Mouse (Mus musculus) macrophage (primary cell): ENCODE data around the gene Mxi1. TPM values are rescaled to one million over a fixed set of nuclear protein-coding genes. Genes with fewer than 3 reads are reported as not detected.

ENCODE experiments used
- H3K27ac ChIP-seq: fragments of 350-480 bp; formaldehyde crosslinking; 2 replicates; pipeline ENCODE4 v1.9.0; 2021
- H3K36me3 ChIP-seq: fragments of 350-480 bp; formaldehyde crosslinking; 2 replicates; pipeline ENCODE4 v1.9.0; 2021; ENCODE audit errors: inconsistent target
- H3K4me3 ChIP-seq: fragments of 350-480 bp; formaldehyde crosslinking; 2 replicates; pipeline ENCODE4 v1.9.0; 2021; ENCODE audit errors: inconsistent target
- H3K79me2 ChIP-seq: fragments of 350-480 bp; formaldehyde crosslinking; 2 replicates; pipeline ENCODE4 v1.9.0; 2021; ENCODE audit errors: inconsistent target
- WGBS: methylation state at CpG from one replicate; pipeline ENCODE4 v1.1.7; 2026; ENCODE audit warnings: inconsistent platforms; ENCODE audit not compliant: missing documents; 5-methylcytosine and 5-hydroxymethylcytosine counted together
- polyA plus RNA-seq: library from polyadenylated mRNA; stranded (reverse); fragments of 250-400 nt; gene quantifications from 3 replicates; pipeline ENCODE4 v1.2.4, GENCODE M21; 2018; ENCODE audit warnings: inconsistent platforms
- total RNA-seq, 78 experiments: library from RNA; depleted of rRNA; stranded (reverse); fragments of 250-400 nt; gene quantifications; 1 replicate in 9 of 78; 2 replicates in 24 of 78; 3 replicates in 43 of 78; 4 replicates in 2 of 78; pipeline ENCODE4 v1.2.4; 2018; ENCODE audit warnings: inconsistent platforms in 56 of 78

Mxi1 gene
- 10 to 100 TPM in 11 of 26 experiments, 1 to 10 TPM in 14, under 1 TPM in 1; 0.43 to 61.1 (median 7.0) TPM for total RNA-seq (2018; cell fraction: chromatin; rRNA removed)
- total RNA-seq (2018; cell fraction: cytosol; rRNA removed) = 10 to 100 TPM in 13 of 26 experiments, 1 to 10 TPM in 13; 3.5 to 24.3 (median 11.7) TPM
- total RNA-seq (2018; cell fraction: nucleus; rRNA removed) = 10 to 100 TPM in 9 of 26 experiments, 1 to 10 TPM in 17; 1.1 to 20.5 (median 5.1) TPM
- 16.2 to 18.7 TPM (median 18.3 TPM) in 3 replicates for polyA plus RNA-seq

DNA sequence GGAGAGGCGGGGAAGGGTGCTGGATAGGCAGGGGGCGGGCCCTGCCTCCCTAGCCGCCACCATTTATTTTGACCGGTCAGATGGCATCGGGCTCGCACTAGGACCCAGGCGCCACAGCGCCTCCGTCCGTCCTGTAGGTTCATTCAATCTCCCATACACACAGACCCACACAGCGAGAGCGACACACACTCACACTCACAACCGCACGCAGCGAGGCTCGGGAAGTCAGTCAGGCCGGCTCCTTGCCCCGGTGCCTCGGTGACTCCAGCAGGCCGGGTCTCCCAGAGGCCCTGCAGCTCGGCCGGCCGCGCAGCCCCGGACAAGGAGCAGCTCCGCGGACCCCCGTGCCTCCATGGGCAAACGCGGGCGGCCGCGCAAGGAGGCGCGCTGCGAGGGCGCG, at the start of gene Mxi1:
Gene Mxi1 (plus strand): TSS at position 171 of the 400 bp plus-strand sequence.
- Histone ChIP-seq H3K36me3 (no peaks in the 10 kb centered on the region), H3K4me3 (peak within 1 kb of the TSS; percentile 66), H3K27ac (peak within 1 kb of the TSS; percentile 70), H3K79me2 (peaks cover 13% of the 10 kb centered on the region; the same call in 1 of the 2 replicates)
- 0% methylated on average over 36 of the region's 38 CpGs for WGBS

DNA sequence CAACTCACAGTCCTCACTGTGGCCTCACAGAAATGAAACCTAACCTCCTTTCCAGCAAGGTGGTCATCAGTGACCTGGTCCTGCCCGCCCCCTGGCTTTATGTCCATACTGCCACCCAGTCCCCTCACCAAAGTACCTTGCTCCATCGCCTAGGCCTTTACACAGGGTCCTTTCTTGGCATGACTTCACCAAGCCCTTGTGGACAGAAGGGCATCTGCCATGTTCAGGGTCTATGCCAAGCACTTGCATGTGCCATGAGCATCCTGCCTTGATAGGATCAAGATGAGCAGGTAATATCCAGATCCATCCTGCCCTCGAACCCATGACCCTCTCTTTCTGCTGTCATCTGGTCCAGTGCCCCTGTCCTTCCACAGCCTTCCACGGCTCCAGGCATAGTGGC, 49.5 kb upstream of the Mxi1 start:
- no peak overlapping the region for H3K27ac ChIP-seq
- H3K79me2 ChIP-seq = no peaks in the 10 kb centered on the region
- no peaks in the 10 kb centered on the region for H3K36me3 ChIP-seq
- 91% methylated on average over 4 of the region's 4 CpGs for WGBS
- no peak overlapping the region for H3K4me3 ChIP-seq

DNA sequence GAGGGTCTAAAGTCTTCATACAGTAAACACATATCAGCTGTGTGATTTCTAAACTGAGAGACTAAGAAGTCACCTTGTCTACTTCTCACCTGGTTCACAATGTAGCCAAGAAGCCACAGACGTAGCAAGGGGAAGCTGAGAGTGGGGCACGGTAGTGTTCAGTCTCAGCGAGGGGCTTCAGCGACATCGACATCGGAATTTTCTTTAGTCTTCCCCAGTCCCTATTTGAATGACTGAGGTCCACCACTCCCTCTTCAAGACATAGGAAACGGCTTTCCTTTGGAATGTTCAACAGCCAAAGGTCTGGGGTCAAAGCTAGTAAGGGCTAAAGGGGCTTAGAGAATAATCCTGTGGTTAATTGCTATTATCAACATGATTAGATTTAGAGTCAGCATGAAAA, 48.3 kb upstream of the Mxi1 start:
- WGBS = 85% methylated on average over 7 of the region's 7 CpGs
- H3K79me2 ChIP-seq = no peaks in the 10 kb centered on the region
- no peak overlapping the region for H3K4me3 ChIP-seq
- H3K27ac ChIP-seq = no peak overlapping the region
- no peaks in the 10 kb centered on the region for H3K36me3 ChIP-seq

DNA sequence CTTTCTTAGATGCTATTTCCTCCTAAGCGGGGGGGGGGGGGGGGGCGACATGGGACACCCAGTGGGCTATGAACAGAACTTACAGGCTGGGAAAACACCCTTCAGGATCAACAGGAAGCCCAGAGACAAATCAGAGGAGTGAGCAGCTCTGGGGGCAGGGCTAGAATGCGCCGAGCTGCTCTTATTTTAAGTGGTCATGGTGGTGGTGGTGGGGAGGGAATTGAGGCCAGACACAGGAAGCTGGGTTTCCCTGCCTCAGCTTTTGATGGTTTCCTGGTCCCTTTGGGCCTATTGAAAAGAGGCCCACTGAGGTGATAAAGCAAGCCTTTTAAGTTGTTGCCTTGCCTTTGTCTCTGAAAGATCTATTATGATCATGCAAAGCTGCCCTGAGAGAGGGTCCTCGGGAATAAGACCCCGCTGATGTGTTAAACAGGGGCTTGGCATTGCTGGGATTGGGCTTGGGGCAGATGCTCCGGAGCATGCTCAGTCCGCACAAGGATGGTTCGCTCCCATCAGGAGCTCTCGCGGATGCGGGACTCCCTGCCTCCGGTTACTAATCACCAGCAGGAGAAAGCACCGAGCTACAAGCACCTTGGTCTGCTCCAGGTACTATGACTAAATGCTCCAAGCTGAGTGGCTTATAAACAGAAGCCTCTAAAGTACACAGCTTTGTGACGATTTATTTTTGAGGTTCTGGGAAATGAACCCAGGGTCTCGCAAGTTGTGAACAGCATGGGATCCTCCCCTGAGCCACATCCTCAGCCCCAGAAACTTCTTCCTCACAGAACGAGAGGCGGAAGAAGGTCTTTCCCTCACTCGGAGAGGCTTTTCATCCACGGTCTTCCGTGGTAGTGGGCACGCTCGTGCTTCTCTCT, 46.2 kb upstream of the Mxi1 start:
- Histone ChIP-seq H3K4me3 (no peak overlapping the region), H3K27ac (no peak overlapping the region), H3K79me2 (no peaks in the 10 kb centered on the region), H3K36me3 (no peaks in the 10 kb centered on the region)
- WGBS = 34% methylated on average over 21 of the region's 23 CpGs

DNA sequence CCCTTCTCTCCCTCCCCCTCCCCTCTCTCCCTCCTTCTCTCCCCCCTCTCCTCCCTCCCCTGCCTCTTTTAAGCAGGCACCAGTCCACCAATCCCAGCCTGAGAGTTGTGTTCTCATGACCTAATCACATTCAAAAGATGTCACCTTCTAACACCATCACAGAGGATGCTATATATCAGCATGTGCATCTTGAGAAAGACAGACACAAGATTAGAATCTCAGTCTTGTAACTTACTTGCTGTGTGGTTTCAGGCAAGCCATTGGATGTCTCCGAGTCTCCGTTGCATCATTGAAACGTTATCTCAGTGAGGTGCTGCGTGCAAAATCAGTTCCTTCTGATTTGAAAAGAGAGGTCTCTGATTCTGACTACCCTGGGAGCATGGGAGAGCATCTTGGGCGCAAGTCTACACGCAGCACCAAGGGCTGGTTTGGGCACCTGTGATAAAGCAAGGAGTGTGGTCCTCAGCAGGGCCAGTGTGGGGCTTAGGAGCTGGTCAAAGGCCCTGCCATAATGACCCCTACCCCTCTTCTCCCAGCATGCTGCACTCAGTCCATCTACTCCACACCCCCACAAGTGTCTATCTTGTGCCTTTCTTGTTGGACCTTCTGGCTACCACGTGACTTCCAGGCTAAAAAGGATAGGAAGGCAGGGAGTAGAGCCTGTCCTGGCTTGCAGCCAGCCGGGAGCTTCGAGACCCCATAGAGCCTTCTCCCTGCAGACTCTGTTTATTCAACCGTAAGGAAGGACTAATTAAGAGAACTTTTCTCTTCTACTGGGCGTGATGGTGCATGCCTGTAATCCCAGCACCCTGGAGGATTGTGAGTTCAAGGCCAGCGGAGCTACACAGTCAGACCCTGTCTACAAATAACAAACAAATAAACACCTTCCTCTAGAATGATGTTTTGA, 45.2 kb upstream of the Mxi1 start:
- H3K27ac ChIP-seq = peak overlapping the region; percentile 24; the same call in 1 of the 2 replicates
- H3K4me3 ChIP-seq = no peak overlapping the region
- no peaks in the 10 kb centered on the region for H3K36me3 ChIP-seq
- no peaks in the 10 kb centered on the region for H3K79me2 ChIP-seq
- 89% methylated on average over 12 of the region's 12 CpGs for WGBS

DNA sequence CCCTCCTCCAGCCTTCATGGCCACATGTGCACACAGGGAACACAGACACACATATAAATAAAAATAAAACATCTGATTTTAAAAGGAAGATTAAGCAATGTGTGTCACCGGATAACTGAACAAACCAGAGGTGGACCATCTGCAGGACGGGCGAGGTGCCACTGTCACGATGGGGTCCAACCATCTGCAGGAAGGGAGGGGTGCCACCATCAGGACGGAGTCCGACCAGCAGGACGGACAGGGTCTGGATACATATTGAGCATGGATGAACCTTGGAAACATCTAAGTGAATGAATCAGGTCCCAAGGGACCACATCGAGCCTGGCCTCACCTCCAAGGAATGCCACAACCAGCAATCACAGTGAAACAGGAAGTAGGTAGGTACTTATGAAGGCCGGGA, 43.0 kb upstream of the Mxi1 start:
- Histone ChIP-seq H3K27ac (no peak overlapping the region), H3K36me3 (no peaks in the 10 kb centered on the region), H3K79me2 (no peaks in the 10 kb centered on the region), H3K4me3 (no peak overlapping the region)
- WGBS = 83% methylated on average over 9 of the region's 9 CpGs

DNA sequence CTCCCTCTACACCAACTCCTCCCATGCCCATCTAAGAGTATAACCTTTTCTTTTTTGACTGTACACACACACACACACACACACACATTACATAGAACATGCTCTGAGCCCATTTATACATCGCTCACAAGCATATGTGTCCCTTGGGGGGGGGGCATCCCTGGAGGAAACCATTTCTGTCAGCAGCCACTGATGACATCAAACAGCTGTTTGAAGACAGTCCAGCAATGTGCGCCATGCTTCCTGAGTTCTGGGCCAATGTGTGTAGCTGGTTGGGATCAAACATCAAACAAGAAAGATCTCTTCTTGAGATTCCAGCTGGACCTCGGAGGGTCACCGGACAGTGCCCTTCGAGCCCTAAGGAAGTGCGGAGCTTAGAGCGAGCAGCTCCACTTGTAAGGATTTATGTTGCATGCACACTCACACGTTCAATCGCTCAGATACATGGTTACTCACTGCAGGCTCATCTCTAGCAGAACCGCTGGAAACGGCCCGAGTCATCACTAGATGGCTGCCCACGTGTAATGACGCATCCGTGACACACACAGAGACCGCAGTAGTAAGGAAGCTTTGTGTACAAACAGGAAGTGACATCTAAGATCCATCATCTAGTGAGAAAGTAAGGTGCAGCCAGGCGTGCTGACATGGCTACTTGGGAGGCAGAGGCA, 37.1 kb upstream of the Mxi1 start:
- Histone ChIP-seq H3K79me2 (no peaks in the 10 kb centered on the region), H3K4me3 (no peak overlapping the region), H3K27ac (0 out of 2 replicates have a peak overlapping the region, but pooled peaks have one; percentile 1), H3K36me3 (no peaks in the 10 kb centered on the region)
- 55% methylated on average over 17 of the region's 17 CpGs for WGBS

DNA sequence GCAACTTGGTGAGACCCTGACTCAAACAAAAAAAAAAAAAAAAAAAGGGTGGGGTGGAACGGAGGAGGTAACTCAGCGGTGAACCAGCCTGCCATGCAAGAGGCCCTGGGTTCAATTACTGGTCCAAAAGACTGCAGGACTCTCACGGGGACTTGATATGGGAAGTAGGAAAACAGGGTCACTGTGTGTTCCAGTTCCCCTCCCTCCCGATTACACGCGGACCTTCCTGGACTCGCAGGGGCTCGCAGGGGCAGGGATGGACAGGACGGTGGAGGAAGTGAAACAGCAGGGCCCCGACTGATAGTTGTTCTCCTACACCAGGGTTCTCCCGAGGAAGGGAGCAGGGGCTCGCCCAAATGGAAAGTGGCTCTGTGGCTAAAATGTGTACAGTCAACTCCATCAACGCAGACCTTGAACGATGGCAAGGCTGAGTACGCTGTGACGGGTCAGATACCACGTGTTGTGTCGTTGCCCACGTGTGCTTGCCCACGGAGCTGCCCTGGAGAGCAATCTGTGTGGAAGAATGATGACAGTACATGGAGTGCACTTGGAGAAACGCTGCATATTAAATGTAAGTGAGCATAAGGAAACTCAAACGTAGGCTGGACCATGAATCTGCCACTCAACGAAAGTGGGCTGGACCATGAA, 36.4 kb upstream of the Mxi1 start:
- H3K27ac ChIP-seq = 0 out of 2 replicates have a peak overlapping the region, but pooled peaks have one; percentile 1
- no peaks in the 10 kb centered on the region for H3K36me3 ChIP-seq
- no peaks in the 10 kb centered on the region for H3K79me2 ChIP-seq
- WGBS = 51% methylated on average over 21 of the region's 23 CpGs
- no peak overlapping the region for H3K4me3 ChIP-seq

DNA sequence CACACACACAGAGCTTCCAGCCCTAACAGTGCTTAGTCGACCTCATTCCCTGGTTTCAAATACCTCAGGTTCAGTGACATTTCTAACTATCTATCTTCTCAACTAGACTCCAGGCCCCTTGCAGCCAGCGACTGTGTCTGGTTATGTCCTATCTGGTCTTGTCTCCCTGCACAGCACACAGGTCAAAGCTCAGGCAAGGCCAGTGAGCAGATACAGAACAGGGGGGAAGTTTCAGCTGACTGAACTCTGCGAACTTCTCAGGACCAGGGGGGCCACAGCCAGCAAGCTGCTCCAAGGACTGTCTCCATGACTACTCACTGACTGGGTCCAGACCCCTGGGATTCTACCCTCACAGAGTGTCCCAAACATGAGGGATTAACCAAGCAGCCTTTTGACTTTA, 35.1 kb upstream of the Mxi1 start:
- H3K27ac ChIP-seq = no peak overlapping the region
- WGBS = 83% methylated on average over 3 of the region's 3 CpGs
- H3K36me3 ChIP-seq = no peaks in the 10 kb centered on the region
- H3K79me2 ChIP-seq = no peaks in the 10 kb centered on the region
- H3K4me3 ChIP-seq = no peak overlapping the region

DNA sequence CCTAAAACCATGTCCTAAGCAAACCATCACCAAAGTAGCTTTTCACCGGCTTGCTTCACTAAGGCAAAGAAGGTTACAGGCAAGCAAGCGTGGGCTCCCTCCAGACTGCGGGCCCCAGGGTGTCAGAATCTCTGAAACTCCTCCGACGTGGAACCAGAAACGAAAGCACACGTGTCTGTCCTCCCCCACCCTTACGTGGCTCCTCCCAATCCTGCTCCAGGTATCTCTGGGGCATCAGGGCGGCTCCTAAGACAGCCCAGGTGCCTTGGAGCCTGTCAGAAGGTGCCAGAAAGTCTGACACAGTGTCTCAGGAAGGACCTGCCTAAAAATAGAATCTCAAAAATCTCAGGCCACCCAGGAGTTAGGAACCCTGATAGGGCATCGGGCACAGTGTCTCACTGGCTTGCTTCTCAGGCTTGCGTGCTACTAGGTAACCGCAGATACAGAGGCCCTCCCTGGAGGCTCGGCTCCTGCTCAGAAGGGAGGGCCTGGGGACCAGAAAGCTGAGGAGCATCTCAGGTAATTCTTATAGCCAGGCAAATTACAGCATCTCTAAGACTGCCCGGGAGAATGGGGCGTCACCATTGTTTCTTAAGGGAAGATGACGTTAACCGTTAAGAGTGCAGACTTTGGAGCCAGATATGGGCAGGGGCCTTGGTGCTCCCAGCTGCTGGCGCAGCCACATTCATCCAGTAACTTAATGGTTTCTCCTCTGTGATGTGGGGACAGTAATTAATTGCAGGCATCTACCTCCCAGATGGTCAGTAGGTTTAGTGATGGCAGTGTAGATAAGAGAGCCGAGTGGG, 33.2 kb upstream of the Mxi1 start:
- 90% methylated on average over 19 of the region's 19 CpGs for WGBS

DNA sequence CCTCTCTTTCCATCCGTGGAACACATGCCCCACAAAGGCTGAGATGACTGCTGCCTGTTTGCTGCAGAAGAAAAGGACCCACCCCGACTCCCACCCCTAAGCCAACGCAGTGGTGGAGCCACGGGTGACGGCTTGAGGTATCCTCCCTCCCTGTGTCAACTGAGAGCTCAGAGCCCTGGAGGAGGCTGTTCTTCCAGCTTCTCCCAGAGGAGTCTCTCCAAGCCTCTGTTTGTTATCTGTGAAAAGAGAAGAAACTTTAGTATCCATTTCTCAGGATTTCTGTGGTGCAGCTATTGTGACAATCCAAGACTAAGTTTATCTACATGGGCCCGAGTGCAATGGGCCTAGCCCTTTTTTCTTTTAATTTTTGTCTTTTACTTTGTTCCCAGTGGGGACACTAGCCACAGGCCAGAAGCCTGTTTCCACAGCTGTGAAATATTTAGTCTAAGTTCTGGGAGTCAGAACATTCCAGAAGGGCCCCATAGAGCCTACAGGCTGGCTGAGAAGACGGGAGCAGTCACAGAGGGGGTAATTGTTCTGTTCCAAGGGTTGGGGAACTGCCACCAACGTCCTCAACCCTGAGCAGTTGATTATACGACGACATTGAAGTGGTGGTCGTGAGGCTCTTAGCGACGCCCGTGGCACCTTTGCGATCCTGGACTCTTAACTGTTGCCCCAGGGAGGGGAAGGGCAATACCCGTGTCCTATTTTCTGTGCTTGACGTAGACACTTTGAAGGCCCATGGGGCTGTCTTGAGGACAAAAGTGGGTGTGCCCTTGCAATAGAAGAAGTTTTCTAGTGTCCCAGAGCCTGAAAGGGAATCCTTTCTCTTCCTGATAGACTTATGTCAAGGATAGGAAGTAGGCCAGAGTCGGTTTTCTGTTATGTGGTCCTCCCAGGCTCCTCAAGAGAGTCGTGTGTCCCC, 31.6 kb upstream of the Mxi1 start:
- Histone ChIP-seq H3K27ac (no peak overlapping the region), H3K36me3 (no peaks in the 10 kb centered on the region), H3K79me2 (no peaks in the 10 kb centered on the region), H3K4me3 (no peak overlapping the region)
- 92% methylated on average over 19 of the region's 19 CpGs for WGBS

More for the DNA sequence above, 33.2 kb upstream of the Mxi1 start:
- H3K79me2 ChIP-seq = no peaks in the 10 kb centered on the region
- no peak overlapping the region for H3K4me3 ChIP-seq
- H3K36me3 ChIP-seq = no peaks in the 10 kb centered on the region
- no peak overlapping the region for H3K27ac ChIP-seq

DNA sequence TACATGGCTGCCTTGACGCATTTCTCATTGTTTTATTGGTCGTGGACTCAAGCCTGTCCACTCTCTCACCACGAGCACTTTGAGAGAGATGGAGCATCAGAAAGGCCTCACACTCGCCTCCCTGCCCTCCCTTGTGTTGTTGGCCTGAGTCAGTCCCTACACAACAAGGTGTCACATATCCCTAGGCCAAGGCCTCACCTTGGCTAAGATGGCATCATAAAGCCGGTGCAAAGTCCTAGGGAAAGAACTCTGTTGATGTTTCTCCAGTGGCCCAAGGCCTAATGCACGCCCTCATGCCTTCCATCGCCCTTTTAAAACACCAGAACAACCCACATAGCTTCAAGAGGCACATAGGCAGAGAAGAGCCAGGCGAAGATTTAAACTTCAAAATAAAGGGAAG, 30.1 kb upstream of the Mxi1 start:
- H3K79me2 ChIP-seq = no peaks in the 10 kb centered on the region
- H3K4me3 ChIP-seq = no peak overlapping the region
- WGBS = 95% methylated on average over 8 of the region's 8 CpGs
- H3K27ac ChIP-seq = no peak overlapping the region
- H3K36me3 ChIP-seq = no peaks in the 10 kb centered on the region
